Mouse (Mus musculus) kidney, adult 11 months (tissue): ENCODE measurements around the gene Gprc5c.

Source experiments
- DNase-seq: peaks from one replicate; pipeline ENCODE4 v3.0.0; 2022

Gene Gprc5c

GRCm38 (mm10) chr11:114850452-114851268 lies at the start of gene Gprc5c:
Gprc5c (plus strand) TSS chr11:114851152.
- DNase-seq, result peak; percentile 92

GRCm38 (mm10) chr11:114801906-114802305 lies 49.0 kb upstream of the Gprc5c start:
- no peak for DNase-seq

DNA sequence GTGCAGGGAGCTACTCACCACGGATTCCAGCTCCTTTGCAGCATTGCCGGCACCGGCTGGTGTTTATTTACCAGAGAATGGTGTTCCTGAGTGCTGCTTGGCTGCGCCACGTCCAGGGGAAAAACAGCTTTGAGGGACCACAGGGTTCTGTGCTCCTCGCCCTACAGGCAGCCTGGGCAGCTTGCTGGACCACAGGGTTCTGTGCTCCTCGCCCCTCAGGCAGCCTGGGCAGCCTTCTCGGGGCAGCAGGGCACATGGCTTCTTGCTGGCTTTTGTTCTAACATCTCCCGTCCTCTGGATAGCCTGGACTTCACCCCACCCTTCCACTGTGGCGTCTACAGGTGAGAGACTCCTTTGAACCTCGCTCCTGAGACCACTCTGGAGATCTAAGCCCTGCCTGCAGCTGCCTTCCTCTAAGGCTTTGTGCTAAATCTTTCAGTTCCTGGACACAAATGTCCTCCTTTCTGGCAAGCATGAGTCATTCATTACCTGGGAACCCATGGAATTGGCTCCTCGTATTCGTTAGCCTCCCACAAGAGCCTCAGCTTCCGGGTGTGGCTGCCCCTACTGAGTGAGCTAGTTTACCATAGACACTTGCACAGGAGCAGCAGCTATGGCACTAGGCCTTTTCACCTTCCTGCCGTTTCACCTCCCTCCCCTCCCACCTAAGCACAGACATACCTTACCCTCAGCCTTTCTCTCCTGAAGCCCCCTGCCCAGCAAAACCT lies 48.2 kb upstream of the Gprc5c start:
- no peak for DNase-seq

DNA sequence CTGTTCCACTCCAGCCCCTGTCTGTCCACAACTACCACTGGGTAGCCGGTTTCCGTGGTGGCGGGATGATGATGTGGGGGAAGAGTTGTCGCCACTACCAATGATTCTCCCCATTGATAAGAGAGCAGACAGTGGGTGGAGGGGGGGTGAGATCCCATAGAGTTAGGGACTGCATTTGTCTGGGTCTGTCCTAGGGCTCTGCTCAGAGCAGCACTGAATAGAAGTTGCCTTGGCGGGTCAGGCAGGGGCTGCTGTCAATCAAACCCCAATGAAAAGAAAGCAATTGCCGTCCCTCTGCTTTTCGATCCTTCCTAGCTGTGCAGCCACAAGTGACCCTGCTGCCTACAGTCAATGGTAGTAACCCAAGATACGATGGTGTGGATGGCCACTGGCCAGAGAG lies 47.0 kb upstream of the Gprc5c start:
- DNase-seq, result no peak

- no peak for DNase-seq
Observed at GRCm38 (mm10) chr11:114807025-114807424, 43.9 kb upstream of the Gprc5c start.

GRCm38 (mm10) chr11:114807686-114808427 lies 43.1 kb upstream of the Gprc5c start:
- no peak for DNase-seq

DNA sequence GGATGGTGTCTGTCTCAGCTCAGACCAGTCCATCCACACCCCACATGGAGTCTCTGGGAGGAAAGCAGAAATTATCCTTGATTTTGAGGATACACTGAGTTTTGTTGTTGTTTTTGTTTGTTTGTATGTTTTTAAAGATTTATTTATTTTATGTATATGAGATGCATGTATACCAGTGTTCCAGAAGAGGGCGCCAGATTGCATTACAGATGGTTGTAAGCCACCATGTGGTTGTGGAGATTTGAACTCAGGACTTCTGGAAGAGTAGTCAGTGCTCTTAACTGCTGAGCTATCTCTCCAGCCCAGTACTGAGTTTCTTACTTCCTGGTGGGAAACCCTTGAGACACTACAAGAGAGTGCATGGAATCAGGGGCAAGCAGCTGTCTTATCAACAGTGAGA lies 41.6 kb upstream of the Gprc5c start:
- DNase-seq, result no peak

- no peak for DNase-seq
Observed at GRCm38 (mm10) chr11:114810344-114810743, 40.6 kb upstream of the Gprc5c start.

DNA sequence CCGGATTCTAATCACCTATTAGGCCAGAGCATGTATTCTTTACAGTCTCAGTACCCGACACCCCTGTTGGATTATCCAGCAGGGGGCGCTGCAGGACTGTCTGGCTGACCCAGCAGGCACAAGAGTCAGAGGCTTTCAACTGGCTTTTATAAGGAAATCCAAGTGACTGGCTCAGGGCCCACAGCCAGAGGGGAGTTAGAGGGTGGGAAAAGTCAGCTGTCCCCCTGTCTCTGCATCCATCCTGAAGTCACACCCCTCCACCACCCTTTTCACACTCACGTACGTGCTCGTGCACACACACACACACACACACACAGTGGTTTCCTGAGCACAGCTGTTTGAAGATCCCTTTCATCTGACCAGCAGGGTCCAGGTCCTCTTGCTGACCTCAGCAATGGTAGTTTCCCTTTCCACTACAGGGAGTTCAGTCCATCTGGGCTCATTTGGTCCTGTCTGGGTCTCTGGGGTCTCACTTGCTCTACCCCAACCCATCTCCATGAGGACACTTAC lies 38.2 kb upstream of the Gprc5c start:
- DNase-seq, result peak; percentile 87

- DNase-seq, result no peak
Observed at GRCm38 (mm10) chr11:114814873-114815592, 35.9 kb upstream of the Gprc5c start.

DNA sequence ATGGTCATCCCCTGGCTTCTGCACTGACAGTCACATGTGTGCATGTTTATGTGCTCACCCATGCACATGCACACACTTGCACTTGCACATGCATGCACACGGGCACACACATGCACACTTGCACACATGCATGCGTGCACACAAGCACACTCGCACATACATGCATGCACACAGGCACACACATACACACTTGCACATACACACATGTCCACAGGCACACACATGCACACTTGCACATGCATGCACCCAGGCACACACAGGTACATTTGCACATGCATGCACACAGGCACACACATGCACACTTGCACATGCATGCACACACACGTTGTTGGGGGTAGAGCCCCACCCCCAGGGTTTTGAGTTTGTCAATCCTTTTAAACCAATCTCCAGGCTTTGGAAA lies 34.0 kb upstream of the Gprc5c start:
- no peak for DNase-seq

DNA sequence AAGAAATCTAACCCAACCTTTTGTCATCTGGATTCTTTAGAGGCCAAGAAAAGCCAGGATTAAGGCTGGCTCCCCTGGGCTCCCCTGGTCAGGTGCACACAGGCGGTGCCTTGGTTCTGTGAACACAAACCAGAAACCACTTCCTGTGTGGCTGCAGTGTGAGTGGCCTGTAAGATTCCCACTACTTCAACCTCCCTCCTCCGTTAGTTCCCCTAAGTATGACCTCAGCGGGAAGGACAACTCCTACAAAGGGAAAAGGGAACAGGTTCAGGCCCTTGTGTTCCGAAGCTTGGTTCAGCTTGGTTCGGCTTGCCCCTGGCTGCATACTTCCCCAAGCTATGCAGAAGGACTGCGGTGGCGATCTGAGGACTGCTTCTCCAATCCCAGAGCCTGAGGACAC lies 32.8 kb upstream of the Gprc5c start:
- DNase-seq, result no peak

GRCm38 (mm10) chr11:114819110-114819509 lies 31.8 kb upstream of the Gprc5c start:
- DNase-seq, result no peak

- no peak for DNase-seq
Observed at GRCm38 (mm10) chr11:114820444-114820843, 30.5 kb upstream of the Gprc5c start.

- no peak for DNase-seq
Observed at GRCm38 (mm10) chr11:114821325-114821724, 29.6 kb upstream of the Gprc5c start.

GRCm38 (mm10) chr11:114822727-114823126 lies 28.2 kb upstream of the Gprc5c start:
- DNase-seq, result peak; percentile 80

DNA sequence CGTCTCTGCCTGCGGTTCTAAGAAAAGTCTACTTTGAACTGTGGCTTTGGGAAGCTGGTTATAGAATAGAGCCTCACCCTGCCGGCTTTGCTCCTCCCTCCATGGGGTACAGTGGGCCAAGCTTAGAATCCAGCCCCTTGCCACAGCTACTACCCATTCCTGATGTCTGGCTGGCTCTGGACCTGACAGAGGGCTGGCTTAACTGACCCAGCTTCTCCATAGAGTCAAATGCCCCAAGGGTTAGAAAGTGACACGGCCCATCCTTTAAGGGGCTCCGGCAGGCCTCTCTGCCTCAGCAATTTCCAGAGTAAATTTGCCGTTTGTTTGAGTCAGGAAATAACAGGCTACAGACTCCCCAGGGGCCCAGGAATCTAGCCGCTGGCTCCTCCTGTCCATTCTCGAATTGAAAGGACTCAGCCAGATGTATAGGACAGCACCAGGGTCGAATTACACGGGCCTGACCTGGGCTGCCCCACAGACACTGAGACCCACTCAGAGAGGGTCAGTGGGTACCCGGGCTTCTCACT lies 27.7 kb upstream of the Gprc5c start:
- DNase-seq, result no peak

DNA sequence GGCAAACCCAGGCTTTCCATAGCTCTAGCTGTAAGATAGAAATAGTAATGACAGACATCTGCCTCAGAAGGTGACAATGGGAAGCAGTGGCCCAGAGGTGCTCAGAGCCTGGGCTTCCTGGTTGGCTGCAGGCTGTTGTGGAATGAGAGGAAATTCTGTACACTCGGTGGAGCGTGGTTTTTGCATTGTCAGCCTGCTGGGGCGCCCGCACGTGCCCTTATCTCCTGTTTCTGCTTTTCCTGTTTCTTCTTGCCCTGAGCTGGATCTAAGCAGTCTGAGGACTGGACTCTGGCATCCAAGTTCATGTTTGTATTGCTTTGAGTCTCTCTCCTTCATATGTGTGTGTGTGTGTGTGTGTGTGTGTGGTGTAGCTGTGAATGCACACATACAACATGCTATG lies 24.3 kb upstream of the Gprc5c start:
- peak; percentile 90 for DNase-seq

GRCm38 (mm10) chr11:114829499-114830432 lies 21.2 kb upstream of the Gprc5c start:
- peak; percentile 94 for DNase-seq

GRCm38 (mm10) chr11:114830433-114830773 lies 20.5 kb upstream of the Gprc5c start:
- DNase-seq, result no peak

DNA sequence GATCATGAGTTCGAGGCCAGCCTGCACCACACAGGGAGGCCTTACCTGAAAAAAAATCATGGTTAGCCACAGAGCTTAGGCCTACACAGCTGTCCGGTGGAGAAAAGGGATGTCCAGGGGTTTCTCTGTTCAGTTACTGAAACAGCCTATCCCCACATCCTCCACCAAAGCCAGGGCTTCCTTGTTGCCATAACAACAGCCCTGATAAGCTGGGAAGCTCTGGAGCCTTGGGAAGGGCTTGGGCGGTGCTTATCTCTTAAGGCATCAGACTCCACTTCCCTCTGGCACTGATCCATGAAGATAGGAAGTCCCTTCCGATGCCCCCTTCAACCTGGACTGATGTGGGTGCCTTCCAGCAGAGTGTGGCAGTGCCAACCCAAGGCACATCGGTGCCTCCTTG lies 17.8 kb upstream of the Gprc5c start:
- DNase-seq, result no peak
